Mouse (Mus musculus) liver, embryonic 12.5 days (tissue): ENCODE data around the gene Mrto4. TPM values are rescaled to one million over a fixed set of nuclear protein-coding genes. Genes with fewer than 3 reads are reported as not detected.

Experiments used
- ATAC-seq: fragments of 200-750 bp; cut with Nextera tagmentation; 2 replicates; pipeline ENCODE4 v1.8.0; 2017; ENCODE audit warnings: moderate number of reproducible peaks, mild to moderate bottlenecking, moderate library complexity
- H3K27ac ChIP-seq: fragments of 300-500 bp; sonication (generic); 2 replicates; pipeline ENCODE4 v1.5.1; 2016; ENCODE audit warnings: mild to moderate bottlenecking
- H3K27me3 ChIP-seq: fragments of 300-500 bp; sonication (generic); replicated peaks from 2 replicates; pipeline ENCODE4 v1.6.1; 2016; ENCODE audit warnings: mild to moderate bottlenecking, moderate library complexity
- H3K36me3 ChIP-seq: fragments of 300-500 bp; sonication (generic); 2 replicates; pipeline ENCODE4 v1.6.1; 2016; ENCODE audit warnings: mild to moderate bottlenecking, moderate library complexity
- H3K4me1 ChIP-seq: fragments of 300-500 bp; sonication (generic); 2 replicates; pipeline ENCODE4 v1.6.1; 2016
- H3K4me2 ChIP-seq: fragments of 300-500 bp; sonication (generic); 2 replicates; pipeline ENCODE4 v1.6.1; 2016; ENCODE audit warnings: mild to moderate bottlenecking, moderate library complexity
- H3K4me3 ChIP-seq: fragments of 300-500 bp; sonication (generic); 2 replicates; pipeline ENCODE4 v1.5.1; 2016; ENCODE audit warnings: mild to moderate bottlenecking, moderate library complexity
- H3K9ac ChIP-seq: fragments of 300-500 bp; sonication (generic); 2 replicates; pipeline ENCODE4 v1.6.1; 2016; ENCODE audit warnings: mild to moderate bottlenecking, moderate library complexity
- H3K9me3 ChIP-seq: fragments of 300-500 bp; sonication (generic); replicated peaks from 2 replicates; pipeline ENCODE4 v1.6.1; 2016; ENCODE audit warnings: mild to moderate bottlenecking, moderate library complexity
- WGBS: fragments of 180-500 bp; shearing (Covaris S2); methylation state at CpG from one replicate; pipeline ENCODE4 v1.1.7; 2016; ENCODE audit not compliant: insufficient replicate concordance; 5-methylcytosine and 5-hydroxymethylcytosine counted together
- polyA plus RNA-seq: library from polyadenylated mRNA; unstranded; fragments of >200 nt; fragmentation: Nextera tagmentation; extraction: Ambion mirVana; gene quantifications from 2 replicates; pipeline ENCODE4 v1.2.1, GENCODE M21; 2016

Gene Mrto4
- polyA plus RNA-seq, 1 experiment from 2014 or later: 184 TPM

DNA sequence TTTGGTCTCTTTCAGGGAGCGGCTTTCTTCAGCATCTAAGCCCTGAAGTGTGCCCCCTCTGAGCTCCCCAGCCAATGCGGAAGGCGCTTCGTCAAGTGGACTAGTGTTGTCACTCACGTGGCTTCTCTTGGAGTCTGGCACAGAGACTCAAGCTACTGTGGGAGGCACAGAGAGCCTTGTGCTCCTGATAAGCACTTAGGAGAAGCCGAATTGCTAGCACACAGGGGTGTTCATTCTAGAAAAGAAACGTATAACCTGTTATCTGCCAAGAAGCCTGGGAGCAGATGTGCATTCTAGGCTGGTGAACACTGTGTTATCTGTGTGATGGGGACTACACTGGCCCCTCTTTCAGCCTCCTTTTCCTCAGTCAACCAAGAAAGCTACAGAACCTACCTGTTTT, 16.9 kb downstream of the Mrto4 start:
- Histone ChIP-seq H3K4me2 (peak overlapping the region; percentile 87), H3K27me3 (no peaks in the 10 kb centered on the region), H3K36me3 (peaks cover 4% of the 10 kb centered on the region; the same call in 1 of the 2 replicates), H3K9me3 (no peaks in the 10 kb centered on the region), H3K27ac (peak overlapping the region; percentile 98), H3K4me3 (peak overlapping the region; percentile 65), H3K9ac (peak overlapping the region; percentile 74), H3K4me1 (peaks cover 68% of the 10 kb centered on the region)
- 7% methylated on average over 7 of the region's 7 CpGs for WGBS
- ATAC-seq: peak; percentile 89

DNA sequence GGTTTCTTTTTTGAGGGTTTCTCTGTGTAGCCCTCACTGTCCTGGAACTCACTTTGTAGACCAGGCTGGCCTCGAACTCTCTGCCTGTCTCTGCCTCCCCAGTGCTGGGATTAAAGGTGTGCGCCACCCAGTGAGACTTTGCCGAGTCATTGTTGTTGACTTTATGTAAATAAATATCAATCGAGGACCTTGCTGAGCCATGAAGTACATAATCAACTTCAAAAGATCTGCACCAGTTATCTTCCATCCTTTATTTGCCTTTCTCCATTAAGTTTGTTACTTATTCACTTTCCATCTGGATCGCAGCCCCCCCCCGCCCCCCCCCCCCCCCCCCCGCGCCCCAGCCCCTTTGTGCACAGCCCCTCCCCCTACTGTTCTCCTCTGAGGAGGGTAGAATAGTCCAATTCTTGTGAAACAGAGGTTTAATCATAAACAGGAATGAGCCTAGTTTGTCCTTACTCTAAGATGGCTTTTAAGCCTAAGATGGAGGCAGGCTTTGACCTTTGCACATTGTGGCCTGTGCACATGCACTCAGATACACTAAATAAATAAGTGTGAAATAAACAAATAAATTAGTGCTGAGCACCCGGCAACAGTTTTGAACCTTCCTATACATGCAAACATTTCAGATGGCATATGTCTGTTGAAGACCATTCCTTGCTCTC, 17.6 kb downstream of the Mrto4 start:
- peak overlapping the region; percentile 74 for H3K9ac ChIP-seq
- peak overlapping the region; percentile 87 for H3K4me2 ChIP-seq
- 42% methylated on average over 6 of the region's 9 CpGs for WGBS
- no peak for ATAC-seq
- no peaks in the 10 kb centered on the region for H3K27me3 ChIP-seq
- peak overlapping the region; percentile 65 for H3K4me3 ChIP-seq
- peaks cover 68% of the 10 kb centered on the region for H3K4me1 ChIP-seq
- peak overlapping the region; percentile 98 for H3K27ac ChIP-seq
- H3K9me3 ChIP-seq: no peaks in the 10 kb centered on the region
- H3K36me3 ChIP-seq: peaks cover 4% of the 10 kb centered on the region; the same call in 1 of the 2 replicates

GRCm38 (mm10) chr4:139330605-139331004, 21.8 kb downstream of the Mrto4 start:
- H3K27ac ChIP-seq: peak overlapping the region; percentile 45; the same call in 1 of the 2 replicates
- H3K36me3 ChIP-seq: peaks cover 4% of the 10 kb centered on the region; the same call in 1 of the 2 replicates
- 3% methylated on average over 10 of the region's 10 CpGs for WGBS
- peak overlapping the region; percentile 55 for H3K4me3 ChIP-seq
- no peaks in the 10 kb centered on the region for H3K9me3 ChIP-seq
- H3K4me1 ChIP-seq: peaks cover 39% of the 10 kb centered on the region
- peak; percentile 80 for ATAC-seq
- peak overlapping the region; percentile 73 for H3K4me2 ChIP-seq
- H3K27me3 ChIP-seq: no peaks in the 10 kb centered on the region
- H3K9ac ChIP-seq: peak overlapping the region; percentile 66

DNA sequence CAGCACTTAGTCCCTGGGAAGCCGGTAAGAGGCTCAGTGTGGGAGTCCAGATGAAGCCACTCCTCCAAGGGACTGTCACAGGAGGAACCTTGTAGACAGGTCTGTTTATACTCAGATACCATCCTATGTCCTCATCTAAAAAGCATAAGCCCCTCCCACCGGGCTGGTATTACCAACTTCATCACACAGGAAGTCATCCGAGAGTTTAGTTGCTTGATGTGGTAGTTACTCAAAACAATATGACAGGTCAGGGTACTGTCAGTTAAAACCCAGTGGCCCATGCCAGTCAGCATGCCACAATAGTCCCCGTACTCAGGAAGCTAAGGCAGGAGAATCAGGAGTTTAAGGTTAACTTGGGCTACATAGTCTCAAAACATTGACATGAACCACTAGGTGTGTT, 32.6 kb downstream of the Mrto4 start:
- H3K4me2 ChIP-seq: no peak overlapping the region
- WGBS: 81% methylated on average over 4 of the region's 4 CpGs
- ATAC-seq: no peak

DNA sequence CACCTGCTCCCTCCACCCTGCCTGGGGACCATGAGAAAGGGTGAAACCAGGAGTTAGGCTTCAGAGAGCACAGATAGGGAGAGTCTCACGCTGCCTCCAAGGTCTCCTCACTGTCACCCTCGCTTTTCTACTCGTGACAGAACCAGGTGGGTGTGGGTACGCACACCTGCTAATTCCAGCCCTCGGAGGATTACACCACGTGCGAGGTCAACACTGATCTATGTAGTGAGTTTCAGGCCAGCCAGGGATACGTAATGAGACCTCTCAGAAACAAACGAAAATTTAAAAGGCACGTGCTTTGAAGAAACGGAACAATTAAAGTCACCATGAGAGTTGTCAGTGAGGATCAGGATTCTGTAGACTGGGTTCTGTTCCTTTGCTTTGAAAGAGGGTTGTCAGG, 33.9 kb downstream of the Mrto4 start:
- H3K27me3 ChIP-seq: no peaks in the 10 kb centered on the region
- ATAC-seq: no peak
- no peaks in the 10 kb centered on the region for H3K9me3 ChIP-seq
- peaks cover 4% of the 10 kb centered on the region; the same call in 1 of the 2 replicates for H3K4me1 ChIP-seq
- H3K4me3 ChIP-seq: no peak overlapping the region
- H3K4me2 ChIP-seq: no peak overlapping the region
- H3K27ac ChIP-seq: no peak overlapping the region
- no peak overlapping the region for H3K9ac ChIP-seq
- H3K36me3 ChIP-seq: peaks cover 45% of the 10 kb centered on the region
- WGBS: 87% methylated on average over 11 of the region's 11 CpGs

More for the DNA sequence above, 32.6 kb downstream of the Mrto4 start:
- peaks cover 37% of the 10 kb centered on the region for H3K36me3 ChIP-seq
- H3K4me1 ChIP-seq: peaks cover 4% of the 10 kb centered on the region; the same call in 1 of the 2 replicates
- no peaks in the 10 kb centered on the region for H3K27me3 ChIP-seq
- no peak overlapping the region for H3K9ac ChIP-seq
- no peak overlapping the region for H3K27ac ChIP-seq
- H3K4me3 ChIP-seq: no peak overlapping the region
- no peaks in the 10 kb centered on the region for H3K9me3 ChIP-seq

DNA sequence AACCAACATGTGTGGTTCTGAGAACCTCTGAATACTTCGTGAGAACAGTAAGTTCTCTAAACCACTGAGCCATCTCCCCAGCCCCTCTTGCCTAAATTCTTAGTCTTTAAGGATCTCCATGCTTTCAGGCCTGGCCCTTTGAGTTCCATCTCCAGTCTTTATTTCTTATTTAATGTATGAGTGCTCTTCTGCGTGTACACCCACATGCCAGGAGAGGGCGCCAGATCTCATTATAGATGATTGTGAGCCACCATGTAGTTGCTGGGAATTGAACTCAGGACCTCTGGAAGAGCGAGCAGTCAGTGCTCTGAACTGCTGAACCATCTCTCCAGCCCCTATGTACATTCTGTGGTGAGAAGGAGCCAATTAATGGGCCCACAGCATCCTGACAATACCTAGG, 39.7 kb downstream of the Mrto4 start:
- no peak for ATAC-seq
- Histone ChIP-seq H3K27ac (no peak overlapping the region), H3K4me1 (peaks cover 34% of the 10 kb centered on the region), H3K4me3 (no peak overlapping the region), H3K9me3 (no peaks in the 10 kb centered on the region), H3K9ac (no peak overlapping the region), H3K4me2 (no peak overlapping the region), H3K36me3 (peaks cover 29% of the 10 kb centered on the region), H3K27me3 (peaks cover 12% of the 10 kb centered on the region; the same call in 1 of the 2 replicates)
- WGBS: 43% methylated on average over 4 of the region's 4 CpGs

DNA sequence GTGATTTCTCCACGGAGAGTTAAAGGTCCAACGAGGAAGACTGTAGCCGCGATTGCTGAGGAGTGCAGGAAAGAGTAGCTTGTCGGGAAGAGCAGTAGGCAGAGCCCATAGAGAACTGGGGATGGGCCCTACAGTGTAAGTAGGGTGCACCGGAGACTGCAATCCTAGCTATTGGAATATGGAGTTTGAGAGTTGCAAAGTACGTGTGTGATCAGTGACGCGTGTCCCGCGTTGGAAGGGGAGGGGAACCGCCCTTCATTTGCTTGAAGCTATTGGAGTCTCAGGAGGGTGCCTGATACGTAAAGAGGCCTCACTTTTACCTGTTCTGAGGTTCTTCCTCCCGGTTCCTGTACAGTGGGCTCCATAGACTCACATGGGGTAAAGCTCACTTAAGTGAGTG, 40.7 kb downstream of the Mrto4 start:
- WGBS: 29% methylated on average over 14 of the region's 14 CpGs
- Histone ChIP-seq H3K27me3 (peaks cover 12% of the 10 kb centered on the region; the same call in 1 of the 2 replicates), H3K4me1 (peaks cover 35% of the 10 kb centered on the region), H3K9me3 (no peaks in the 10 kb centered on the region), H3K27ac (no peak overlapping the region), H3K36me3 (peaks cover 24% of the 10 kb centered on the region), H3K4me3 (peak overlapping the region; percentile 78), H3K9ac (peak overlapping the region; percentile 91), H3K4me2 (peak overlapping the region; percentile 100)
- no peak for ATAC-seq

GRCm38 (mm10) chr4:139310899-139311701, 41.3 kb downstream of the Mrto4 start:
- H3K27ac ChIP-seq: peak overlapping the region; percentile 69
- WGBS: under 1% methylated on average over 53 of the region's 53 CpGs

DNA sequence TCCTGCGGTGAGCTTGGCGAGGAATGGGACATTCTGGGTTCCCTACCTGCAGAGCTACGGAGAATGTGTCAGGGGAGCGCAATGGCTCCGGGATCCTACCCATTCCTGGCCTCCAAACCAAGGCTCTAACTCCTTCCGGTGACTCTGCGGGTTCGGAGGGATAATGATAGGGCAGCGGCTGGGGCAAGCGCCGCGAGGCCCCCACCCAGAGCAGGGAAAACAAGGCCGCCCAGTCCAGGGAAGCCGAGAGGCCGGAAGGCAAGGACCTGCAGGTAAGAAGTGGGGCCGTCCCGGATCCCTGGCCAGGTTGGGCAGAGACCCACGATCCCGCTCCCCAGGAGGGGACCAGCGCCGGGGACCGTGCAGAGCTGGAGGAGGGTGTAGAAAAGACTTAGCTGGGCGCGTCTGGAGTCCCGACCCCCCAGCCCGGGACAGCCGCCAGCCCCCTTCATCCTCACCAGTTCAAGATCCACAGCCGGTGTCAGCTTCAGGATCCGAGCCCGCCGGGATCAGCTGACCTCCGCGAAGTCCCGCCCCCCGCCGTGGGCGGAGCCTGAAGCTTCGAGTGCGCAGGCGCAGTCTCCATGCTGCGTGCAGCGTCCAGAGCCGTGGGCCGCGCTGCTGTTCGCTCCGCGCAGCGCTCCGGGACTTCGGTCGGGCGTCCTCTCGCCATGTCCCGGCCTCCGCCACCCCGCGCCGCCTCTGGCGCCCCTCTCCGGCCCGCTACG, 42.0 kb downstream of the Mrto4 start, which contains the start of the genes Pqlc2 and Akr7a5:
Gene Pqlc2, minus strand, starts transcription at position 538 of the 728 bp plus-strand sequence.
Gene Akr7a5, plus strand, starts transcription at position 574 of the 728 bp plus-strand sequence.
- H3K4me3 ChIP-seq: peak within 1 kb of the TSS; percentile 78
- ATAC-seq: peak; percentile 88
- no peaks in the 10 kb centered on the region for H3K9me3 ChIP-seq
- H3K36me3 ChIP-seq: peaks cover 22% of the 10 kb centered on the region
- H3K4me2 ChIP-seq: peak within 1 kb of the TSS; percentile 100
- H3K27ac ChIP-seq: peak within 1 kb of the TSS; percentile 69
- peak within 1 kb of the TSS; percentile 91 for H3K9ac ChIP-seq
- H3K4me1 ChIP-seq: peaks cover 35% of the 10 kb centered on the region
- peaks cover 12% of the 10 kb centered on the region; the same call in 1 of the 2 replicates for H3K27me3 ChIP-seq
- WGBS: 1% methylated on average over 63 of the region's 63 CpGs

More at GRCm38 (mm10) chr4:139310899-139311701, 41.3 kb downstream of the Mrto4 start:
- Histone ChIP-seq H3K27me3 (peaks cover 12% of the 10 kb centered on the region; the same call in 1 of the 2 replicates), H3K4me3 (peak overlapping the region; percentile 78), H3K4me1 (peaks cover 35% of the 10 kb centered on the region), H3K36me3 (peaks cover 26% of the 10 kb centered on the region), H3K9ac (peak overlapping the region; percentile 91), H3K9me3 (no peaks in the 10 kb centered on the region), H3K4me2 (peak overlapping the region; percentile 100)
- no peak; the same call in 1 of the 2 replicates for ATAC-seq

GRCm38 (mm10) chr4:139309651-139310050, 42.7 kb downstream of the Mrto4 start:
- peak overlapping the region; percentile 100 for H3K4me2 ChIP-seq
- peak overlapping the region; percentile 91 for H3K9ac ChIP-seq
- 0 out of 2 replicates have a peak overlapping the region, but pooled peaks have one; percentile 69 for H3K27ac ChIP-seq
- H3K4me3 ChIP-seq: peak overlapping the region; percentile 78
- no peaks in the 10 kb centered on the region for H3K9me3 ChIP-seq
- H3K4me1 ChIP-seq: peaks cover 35% of the 10 kb centered on the region
- H3K27me3 ChIP-seq: peaks cover 12% of the 10 kb centered on the region; the same call in 1 of the 2 replicates
- H3K36me3 ChIP-seq: peaks cover 23% of the 10 kb centered on the region
- 33% methylated on average over 6 of the region's 6 CpGs for WGBS
- ATAC-seq: no peak

GRCm38 (mm10) chr4:139307916-139308315, 44.5 kb downstream of the Mrto4 start:
- no peak overlapping the region for H3K9ac ChIP-seq
- H3K4me1 ChIP-seq: peaks cover 35% of the 10 kb centered on the region
- peaks cover 12% of the 10 kb centered on the region; the same call in 1 of the 2 replicates for H3K27me3 ChIP-seq
- H3K36me3 ChIP-seq: peaks cover 16% of the 10 kb centered on the region; the same call in 1 of the 2 replicates
- no peaks in the 10 kb centered on the region for H3K9me3 ChIP-seq
- no peak for ATAC-seq
- WGBS: 48% methylated on average over 5 of the region's 5 CpGs
- no peak overlapping the region for H3K4me3 ChIP-seq
- H3K4me2 ChIP-seq: no peak overlapping the region
- H3K27ac ChIP-seq: no peak overlapping the region
